Mouse (Mus musculus) T-helper 2 cell (primary cell): Measurements from ENCODE around the gene Gm8180.
"Not testable (repeated sequence)": the region's sequence is repeated elsewhere in the genome, so short reads cannot be mapped to it uniquely, and the experiment has no call there.

ENCODE experiments used
- in situ Hi-C: fragments of 300-600 bp; cut with MboI, MseI; formaldehyde crosslinking; loops from one replicate; pipeline ENCODE4 v1.15.1; 2025; ENCODE audit warnings: high pct_unique_total_duplicates

The Gm8180 gene

DNA sequence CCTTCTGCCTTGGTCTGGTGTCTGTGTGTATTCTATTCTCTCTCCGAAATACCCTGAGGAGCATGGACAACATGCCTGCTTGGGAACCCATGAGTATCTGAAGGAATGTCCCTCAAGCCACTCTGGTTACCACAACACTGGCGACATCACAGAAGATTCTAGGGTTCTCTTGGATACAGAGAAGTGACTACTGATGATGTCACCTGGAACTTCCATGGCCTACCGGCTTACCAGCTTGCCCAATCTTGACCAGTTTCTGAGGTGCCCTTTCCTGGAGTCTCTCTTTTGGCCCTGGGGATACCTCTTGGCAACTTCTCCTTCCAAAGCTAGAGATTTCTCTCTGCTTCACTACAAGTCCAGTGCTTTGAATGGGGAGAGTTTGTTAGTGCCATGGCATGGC is at the start of gene Gm8180:
Gene Gm8180, minus strand, starts transcription at position 101 of the 400 bp plus-strand sequence.
- in situ Hi-C loops = loop anchor here (5.0 kb wide), 1 partner anchor 343 kb away; no protein-coding TSS in a partner anchor

DNA sequence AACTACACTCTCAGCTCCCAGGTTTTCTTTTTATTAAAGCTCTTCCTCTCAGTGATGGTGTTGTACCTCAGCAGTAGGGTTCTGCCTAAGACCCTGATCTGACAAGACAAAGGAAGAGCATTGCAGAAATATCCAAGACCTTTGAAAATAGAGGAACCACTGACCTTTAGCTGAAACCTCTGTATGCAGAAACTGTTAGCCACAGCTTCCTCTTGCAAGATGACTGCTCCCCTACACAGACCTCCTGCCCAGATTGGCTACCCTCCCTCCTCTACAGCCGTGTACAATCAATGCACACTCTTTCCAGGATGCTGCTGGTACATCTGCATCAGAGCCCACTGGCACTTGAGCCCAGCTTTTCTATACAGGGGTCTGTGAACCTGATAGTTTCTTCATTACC is 45.8 kb upstream of the Gm8180 start:
- in situ Hi-C loops = loop anchor here (10.0 kb wide), 1 partner anchor 254 kb away; no protein-coding TSS in a partner anchor

DNA sequence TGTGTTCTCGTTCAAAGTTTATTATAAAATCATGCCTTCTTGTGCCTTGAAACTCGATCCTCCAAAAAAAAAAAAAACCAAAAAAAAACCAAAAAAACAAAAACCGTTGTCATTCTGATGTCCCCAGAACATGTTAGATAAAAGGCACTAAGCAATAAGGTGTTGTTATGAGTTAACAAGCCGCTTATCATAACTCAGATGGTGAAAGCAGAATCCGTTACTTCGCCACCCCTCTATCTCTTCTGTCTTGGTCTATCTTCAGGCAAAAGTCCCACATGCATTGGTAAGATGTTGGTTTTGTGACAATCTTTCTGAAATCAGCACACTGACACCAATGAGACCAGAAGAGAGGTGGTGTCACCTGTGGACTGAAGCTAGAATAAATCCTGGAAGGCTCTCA is 39.6 kb upstream of the Gm8180 start:
- in situ Hi-C loops = not testable (repeated sequence)

DNA sequence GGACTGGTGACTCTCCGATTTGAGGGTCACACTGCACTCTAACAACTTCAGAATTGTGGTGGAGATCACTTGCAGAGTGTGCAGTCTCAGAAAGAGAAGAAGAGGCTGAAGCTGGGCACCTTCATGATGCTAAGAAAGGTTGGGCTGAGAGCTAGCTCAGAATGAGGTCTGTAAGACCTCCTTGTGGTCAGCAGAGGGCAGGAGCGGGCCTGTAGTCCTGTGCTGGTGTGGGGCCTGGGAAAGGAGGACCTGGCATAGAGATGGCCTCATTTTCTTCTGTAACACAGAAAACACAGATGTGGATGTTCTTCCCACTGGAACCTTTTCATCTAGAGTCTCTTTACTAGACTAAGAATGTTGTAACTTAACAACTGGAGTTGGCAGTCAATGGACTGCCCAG is 37.3 kb upstream of the Gm8180 start:
- in situ Hi-C loops = not testable (repeated sequence)

DNA sequence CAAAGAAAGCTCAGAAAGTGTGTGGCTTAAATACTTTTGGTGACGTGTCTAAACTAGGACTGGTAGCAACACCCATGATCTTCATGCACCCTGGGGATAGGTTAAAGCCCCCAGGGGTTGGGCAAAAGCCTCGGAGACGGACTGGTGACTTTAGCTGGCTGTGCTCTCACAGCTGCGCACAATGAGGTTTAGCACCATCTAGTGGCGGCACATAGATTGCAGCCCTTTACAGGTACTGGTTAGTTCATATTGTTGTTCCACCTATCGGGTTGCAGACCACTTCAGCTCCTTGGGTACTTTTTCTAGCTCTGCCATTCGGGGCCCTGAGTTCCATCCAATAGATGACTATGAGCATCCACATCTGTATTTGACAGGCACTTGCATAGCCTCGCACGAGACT is 27.9 kb upstream of the Gm8180 start:
- in situ Hi-C loops = not testable (repeated sequence)

DNA sequence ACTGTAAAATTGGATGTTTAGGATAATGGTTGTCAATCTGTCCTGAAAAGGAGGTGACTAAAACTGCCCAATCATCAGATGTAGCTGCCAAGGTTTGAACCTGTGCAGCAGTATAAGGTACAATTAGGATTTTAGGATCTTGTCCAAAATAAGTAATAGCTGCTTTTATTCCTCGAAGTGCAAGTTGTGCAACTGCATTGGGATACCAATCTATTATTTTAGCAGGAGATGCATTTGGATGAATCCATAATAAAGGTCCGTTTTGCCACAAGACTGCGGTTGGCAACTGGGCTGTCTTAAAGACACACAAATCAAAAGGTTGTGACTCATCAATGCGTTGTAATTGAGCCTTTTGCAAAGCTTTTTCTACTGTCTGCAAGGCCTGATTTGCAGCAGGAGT is 23.6 kb upstream of the Gm8180 start:
- in situ Hi-C loops = not testable (repeated sequence)

DNA sequence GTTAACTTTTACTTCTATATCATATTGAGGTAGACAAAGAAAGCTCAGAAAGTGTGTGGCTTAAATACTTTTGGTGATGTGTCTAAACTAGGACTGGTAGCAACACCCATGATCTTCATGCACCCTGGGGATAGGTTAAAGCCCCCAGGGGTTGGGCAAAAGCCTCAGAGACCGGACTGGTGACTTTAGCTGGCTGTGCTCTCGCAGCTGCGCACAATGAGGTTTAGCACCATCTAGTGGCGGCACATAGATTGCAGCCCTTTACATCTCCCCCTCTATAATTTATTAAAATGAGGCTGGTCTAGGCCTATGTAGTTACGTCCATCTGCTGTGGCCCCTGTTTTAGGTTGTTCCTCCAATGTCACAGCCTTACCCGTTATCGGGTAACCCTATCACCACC is 19.9 kb upstream of the Gm8180 start:
- in situ Hi-C loops = not testable (repeated sequence)

DNA sequence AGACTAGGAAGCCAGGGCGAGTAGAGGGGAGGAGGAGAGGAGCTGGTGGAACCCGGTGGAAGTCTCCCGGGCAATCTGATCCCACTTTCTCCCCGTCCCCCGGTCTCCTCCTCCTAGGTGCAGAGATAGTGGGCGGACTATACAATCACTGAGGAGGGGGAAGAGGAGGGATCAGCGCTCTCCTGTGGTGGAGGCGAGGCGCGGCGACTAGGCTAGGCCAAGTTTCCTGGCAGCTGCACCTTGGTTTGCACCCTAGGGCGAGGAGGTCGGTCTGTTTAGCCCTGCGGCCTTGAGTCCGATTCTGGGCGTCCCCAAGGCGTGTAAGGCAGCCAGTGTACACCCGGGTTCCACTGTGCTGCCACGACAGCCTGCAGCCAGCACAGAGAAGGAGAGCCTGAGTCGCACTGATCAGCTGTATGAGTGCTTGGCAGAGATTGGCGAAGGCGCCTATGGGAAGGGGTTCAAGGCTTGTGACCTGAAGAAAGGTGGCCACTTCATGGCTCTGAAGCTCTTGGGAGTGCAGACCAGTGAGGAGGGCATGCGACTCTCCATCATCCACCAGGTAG is 12.4 kb upstream of the Gm8180 start:
- in situ Hi-C loops = not testable (repeated sequence)

DNA sequence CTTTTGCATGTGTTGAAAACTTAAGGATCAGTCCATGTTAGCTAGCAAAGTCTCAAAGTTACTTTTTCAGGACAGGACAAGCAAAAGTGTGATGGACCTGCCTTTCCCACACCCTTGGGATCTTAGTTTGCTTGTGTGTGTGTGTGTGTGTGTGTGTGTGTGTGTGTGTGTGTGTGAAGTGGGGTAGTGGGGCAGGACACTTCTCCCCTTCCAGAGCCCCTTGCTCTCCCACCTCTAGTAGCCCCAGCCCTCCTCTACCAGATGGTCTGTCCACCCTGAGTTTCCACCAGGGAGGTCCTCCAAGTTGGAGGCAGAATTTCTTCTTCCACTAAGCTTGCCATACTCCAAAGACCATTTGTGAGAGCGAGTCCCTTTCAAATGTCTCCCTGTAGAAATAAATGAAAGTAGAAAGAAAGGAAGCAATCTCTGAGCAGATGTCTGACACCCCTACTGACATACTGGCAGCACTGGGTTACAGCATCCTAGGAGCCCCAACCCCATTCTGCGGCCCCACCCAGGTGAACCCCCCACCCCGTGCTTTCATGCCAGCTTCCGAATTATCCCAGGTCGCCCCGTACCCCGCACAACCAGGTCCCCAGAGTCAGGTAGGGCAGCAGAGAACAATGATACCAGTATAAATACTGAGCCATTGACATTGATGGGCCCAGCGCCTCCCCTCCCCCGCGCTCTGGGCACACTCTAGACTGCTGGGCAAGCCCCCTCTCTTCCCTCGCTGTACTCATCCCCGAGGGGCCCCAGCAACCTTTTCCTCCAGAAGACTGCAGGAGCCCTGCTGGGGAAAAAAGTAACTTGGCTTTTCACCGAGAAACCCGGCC is 11.7 kb upstream of the Gm8180 start:
- in situ Hi-C loops = no loop called here

DNA sequence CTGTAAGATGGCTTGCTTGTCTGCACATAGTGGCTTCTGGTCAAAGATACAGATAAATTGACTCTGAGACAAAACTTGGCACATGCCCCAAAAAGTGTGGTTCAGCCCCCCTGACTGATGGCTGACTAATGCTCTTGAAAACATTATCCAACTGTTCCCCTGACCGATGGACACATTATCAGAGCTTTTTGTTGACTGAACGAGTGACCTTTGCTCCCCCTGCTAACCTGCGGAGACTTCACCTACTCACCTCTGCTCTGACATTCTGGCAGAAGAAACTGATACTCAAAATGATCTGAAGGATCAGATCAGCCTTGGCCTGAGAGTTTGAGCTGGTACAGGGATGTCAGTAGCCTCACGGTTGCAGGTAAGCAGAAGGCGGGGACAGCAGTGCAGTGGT is 9.3 kb upstream of the Gm8180 start:
- in situ Hi-C loops = not testable (repeated sequence)

DNA sequence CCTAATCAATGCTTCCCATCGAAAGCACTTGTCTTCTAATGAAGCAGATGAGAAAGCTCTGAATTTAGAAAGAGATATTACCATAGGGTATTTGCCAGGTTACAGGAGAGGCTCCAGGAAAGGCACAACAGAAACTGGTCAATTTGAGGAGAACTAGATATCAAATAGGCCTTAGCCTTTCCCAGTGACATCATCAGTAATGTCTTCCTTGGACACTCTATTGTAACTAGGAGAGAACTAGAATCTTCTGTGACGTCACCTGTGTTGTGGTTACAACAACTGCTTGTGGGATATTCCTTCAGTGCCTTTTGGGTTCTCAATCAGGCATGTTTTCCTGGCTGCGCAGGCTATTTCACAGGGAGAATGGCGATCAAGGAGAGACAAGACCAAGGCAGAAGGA is 37.0 kb downstream of the Gm8180 start, which contains the start of gene Gm6526:
Gene Gm6526, plus strand, starts transcription at position 301 of the 400 bp plus-strand sequence.
- in situ Hi-C loops = not testable (repeated sequence)
